Mouse (Mus musculus): ENCODE data around the gene Pdzd9. TPM values are rescaled to one million over a fixed set of nuclear protein-coding genes. Genes with fewer than 3 reads are reported as not detected.
"Not testable (repeated sequence)": the region's sequence is repeated elsewhere in the genome, so short reads cannot be mapped to it uniquely, and the experiment has no call there.

The Pdzd9 gene
- polyA plus RNA-seq (2016; fragmentation: Nextera tagmentation; extraction: Ambion mirVana) = 0.21 and 0.38 TPM in 2 replicates

DNA sequence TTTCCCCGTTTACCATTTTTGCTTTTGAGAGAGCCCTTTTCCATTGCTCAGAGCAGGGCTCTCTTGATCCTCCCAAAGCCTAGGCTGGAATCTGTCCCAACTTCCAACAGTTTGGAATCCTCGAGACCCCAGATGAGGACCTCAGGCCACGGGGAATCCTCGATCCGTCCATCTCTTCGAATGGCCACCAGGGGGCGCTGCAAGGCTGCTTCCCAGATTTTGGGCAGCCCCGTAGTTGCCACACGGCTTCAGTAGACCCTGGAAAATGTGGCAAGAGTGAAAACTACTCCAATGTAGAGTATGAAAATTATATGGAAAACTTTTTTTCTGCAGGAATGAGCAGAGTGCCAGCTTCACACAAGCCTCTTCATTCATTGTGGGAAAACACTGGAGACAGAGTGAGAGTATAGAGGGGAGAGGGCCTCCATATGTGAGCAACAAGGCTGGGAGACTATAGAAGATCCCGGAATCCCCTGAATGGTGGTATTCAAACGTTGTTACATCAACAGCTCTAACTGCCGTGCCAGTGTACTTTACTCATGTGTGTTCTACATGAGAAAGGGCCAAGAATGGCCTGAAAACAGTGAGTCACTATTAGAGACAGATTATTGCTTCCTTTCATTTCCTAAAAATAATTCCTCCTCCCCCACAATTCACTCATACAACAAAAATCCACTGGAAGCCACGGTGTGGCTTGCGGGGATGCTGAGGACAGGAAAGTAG is at the start of gene Pdzd9:
TSS of gene Pdzd9 (minus strand) at position 191 of the 723 bp plus-strand sequence.
- WGBS = 27% methylated on average over 14 of the region's 14 CpGs
- Histone ChIP-seq H3K27me3 (ENCODE audit: poor library complexity, severe bottlenecking) (no peaks in the 10 kb centered on the region), H3K4me3 (no peak within 1 kb of the TSS), H3K4me1 (no peaks in the 10 kb centered on the region), H3K36me3 (replicated peaks) (no peaks in the 10 kb centered on the region), H3K9me3 (no peaks in the 10 kb centered on the region), H3K27ac (no peak within 1 kb of the TSS)
- peak; percentile 82 for DNase-seq (ENCODE audit: extremely low spot score, low spot score)

DNA sequence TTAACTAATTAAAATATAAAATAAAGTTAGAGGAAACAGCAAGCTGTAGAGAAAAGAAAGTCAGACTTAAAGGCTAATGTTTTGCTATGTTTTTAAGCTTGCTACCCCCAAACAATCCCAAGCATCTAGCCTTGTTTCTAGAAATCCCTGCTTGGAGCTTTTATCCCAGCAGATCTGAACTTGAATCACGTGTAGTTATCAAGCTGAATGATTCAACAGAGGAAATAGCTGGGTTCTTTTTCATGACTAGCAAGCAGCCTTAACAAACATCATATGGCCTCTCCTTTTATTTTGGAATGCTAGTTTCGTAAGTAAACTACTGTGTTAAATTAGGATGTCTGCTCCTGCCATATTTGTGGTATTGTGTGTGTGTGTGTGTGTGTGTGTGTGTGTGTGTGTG is 47.1 kb upstream of the Pdzd9 start:
- H3K27ac ChIP-seq = no peak overlapping the region
- peaks cover 6% of the 10 kb centered on the region; the same call in 1 of the 2 replicates for H3K9me3 ChIP-seq
- no peak overlapping the region for H3K4me3 ChIP-seq
- H3K36me3 ChIP-seq (replicated peaks) = peaks cover 27% of the 10 kb centered on the region
- WGBS = 86% methylated on average over 2 of the region's 2 CpGs
- peaks cover 6% of the 10 kb centered on the region for H3K4me1 ChIP-seq
- H3K27me3 ChIP-seq (ENCODE audit: poor library complexity, severe bottlenecking) = no peaks in the 10 kb centered on the region
- no peak for DNase-seq (ENCODE audit: extremely low spot score, low spot score)

DNA sequence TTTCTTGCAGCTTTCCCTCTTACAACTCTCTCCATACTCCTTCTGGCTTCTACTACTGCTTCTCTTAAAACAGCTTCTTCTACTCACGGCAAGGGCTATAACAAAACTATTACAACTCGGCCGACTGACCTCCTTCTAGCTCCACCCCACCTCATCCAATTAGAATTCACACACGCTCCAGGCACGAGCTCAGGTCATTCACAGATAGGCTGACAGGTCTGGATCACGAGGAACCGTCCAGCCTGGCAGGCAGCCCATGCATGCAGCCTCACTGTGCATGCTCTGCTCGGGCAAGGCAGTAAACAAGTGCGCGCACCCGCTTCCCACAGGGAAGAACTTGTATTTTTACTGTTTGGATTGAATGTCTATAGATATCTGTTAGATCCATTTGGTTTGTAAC is 43.8 kb upstream of the Pdzd9 start:
- H3K9me3 ChIP-seq; DNase-seq (ENCODE audit: extremely low spot score, low spot score); H3K27ac ChIP-seq; H3K4me3 ChIP-seq; H3K4me1 ChIP-seq; H3K27me3 ChIP-seq (ENCODE audit: poor library complexity, severe bottlenecking): not testable (repeated sequence)
- peaks cover 16% of the 10 kb centered on the region for H3K36me3 ChIP-seq (replicated peaks)
- 89% methylated on average over 11 of the region's 11 CpGs for WGBS

DNA sequence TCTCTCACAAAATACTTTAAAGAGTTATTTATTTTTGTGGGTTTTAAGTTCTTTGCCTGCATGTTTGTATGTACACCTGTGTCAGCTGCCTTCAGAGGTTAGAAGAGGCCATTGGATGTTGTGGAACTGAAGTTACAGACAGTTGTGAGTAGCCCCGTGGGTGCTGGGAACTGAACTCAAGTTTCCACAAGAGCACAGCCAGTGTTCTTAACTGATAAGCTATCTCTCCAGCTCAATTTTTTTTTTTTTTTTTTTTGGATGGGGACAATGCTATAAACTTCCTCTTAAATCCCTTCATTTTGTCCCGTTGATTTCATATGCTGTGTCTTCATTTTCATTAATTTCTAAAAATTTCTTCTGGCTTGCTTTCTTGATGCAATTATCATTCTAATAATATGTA is 43.1 kb upstream of the Pdzd9 start:
- H3K36me3 ChIP-seq (replicated peaks) = peaks cover 16% of the 10 kb centered on the region
- no peak for DNase-seq (ENCODE audit: extremely low spot score, low spot score)
- 91% methylated on average over 2 of the region's 2 CpGs for WGBS
- no peaks in the 10 kb centered on the region for H3K27me3 ChIP-seq (ENCODE audit: poor library complexity, severe bottlenecking)
- peaks cover 5% of the 10 kb centered on the region; the same call in 1 of the 2 replicates for H3K4me1 ChIP-seq
- H3K9me3 ChIP-seq = peaks cover 6% of the 10 kb centered on the region; the same call in 1 of the 2 replicates
- no peak overlapping the region for H3K27ac ChIP-seq
- no peak overlapping the region for H3K4me3 ChIP-seq

DNA sequence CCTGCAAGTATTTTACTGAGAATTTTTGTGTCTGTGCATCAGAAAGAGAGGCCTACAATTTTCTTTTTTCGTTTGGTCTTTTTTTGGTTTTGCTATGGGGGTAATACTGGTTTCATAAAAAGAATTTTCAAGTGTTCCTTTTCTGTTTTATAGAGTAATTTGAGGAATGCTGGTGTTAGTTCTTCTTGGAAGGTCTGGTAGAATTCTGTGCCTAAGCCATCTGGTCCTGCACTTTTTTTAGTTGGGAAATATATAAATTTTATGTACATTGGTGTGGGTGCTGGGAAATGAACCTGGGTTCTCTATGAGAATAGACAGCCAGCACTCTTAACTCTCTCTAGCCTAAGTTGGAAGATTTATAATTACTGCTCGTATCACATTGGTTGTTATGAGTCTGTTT is 41.9 kb upstream of the Pdzd9 start:
- DNase-seq (ENCODE audit: extremely low spot score, low spot score) = no peak
- peaks cover 6% of the 10 kb centered on the region; the same call in 1 of the 2 replicates for H3K9me3 ChIP-seq
- no peak overlapping the region for H3K27ac ChIP-seq
- H3K4me3 ChIP-seq = no peak overlapping the region
- peaks cover 16% of the 10 kb centered on the region for H3K36me3 ChIP-seq (replicated peaks)
- 91% methylated on average over 2 of the region's 2 CpGs for WGBS
- no peaks in the 10 kb centered on the region for H3K27me3 ChIP-seq (ENCODE audit: poor library complexity, severe bottlenecking)
- H3K4me1 ChIP-seq = no peaks in the 10 kb centered on the region

DNA sequence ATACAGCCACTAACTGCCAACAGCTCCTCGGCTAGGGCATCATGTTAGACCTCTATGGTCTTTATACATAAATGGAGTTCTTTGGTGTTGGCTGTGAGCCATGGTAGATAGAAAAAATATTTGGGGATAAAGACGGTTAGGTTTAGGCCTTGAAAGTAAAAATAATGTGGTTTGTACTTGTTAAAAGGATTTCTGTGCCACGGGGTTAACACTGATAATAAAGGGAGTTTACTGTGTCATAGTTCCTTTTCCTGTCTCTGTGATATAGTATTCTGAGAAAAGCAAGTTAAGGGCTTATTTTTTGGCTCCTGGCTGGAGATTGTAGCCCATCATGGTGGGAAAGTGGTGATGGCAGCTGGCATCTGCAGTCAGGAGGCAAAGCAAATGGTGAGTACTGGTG is 33.7 kb upstream of the Pdzd9 start:
- DNase-seq (ENCODE audit: extremely low spot score, low spot score) = no peak
- H3K4me1 ChIP-seq = peaks cover 3% of the 10 kb centered on the region; the same call in 1 of the 2 replicates

DNA sequence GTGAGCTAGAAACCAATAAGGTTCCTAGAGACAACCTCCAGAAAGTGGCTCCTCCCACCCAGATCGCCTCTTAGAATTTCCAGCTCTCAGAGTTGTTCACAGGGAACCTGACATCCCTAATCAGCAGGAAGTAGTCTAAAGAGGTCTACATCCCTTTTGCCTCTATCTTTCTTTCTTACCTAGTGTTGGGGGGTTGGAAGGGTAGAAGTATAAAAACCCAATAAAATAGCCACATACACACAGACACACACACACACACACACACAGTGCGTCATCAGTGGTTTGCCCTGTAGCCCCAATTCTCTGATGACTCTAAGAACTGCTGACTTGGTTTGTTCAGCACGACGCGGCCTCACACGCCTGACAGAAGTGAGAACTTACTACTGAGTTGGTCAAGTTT is 29.4 kb upstream of the Pdzd9 start:
- Histone ChIP-seq H3K9me3 (no peaks in the 10 kb centered on the region), H3K4me1 (peaks cover 16% of the 10 kb centered on the region), H3K4me3 (no peak overlapping the region), H3K27ac (no peak overlapping the region), H3K36me3 (replicated peaks) (peaks cover 10% of the 10 kb centered on the region), H3K27me3 (ENCODE audit: poor library complexity, severe bottlenecking) (no peaks in the 10 kb centered on the region)
- 93% methylated on average over 6 of the region's 6 CpGs for WGBS
- peak; percentile 5 for DNase-seq (ENCODE audit: extremely low spot score, low spot score)

More for the DNA sequence above, 33.7 kb upstream of the Pdzd9 start:
- 89% methylated on average over 3 of the region's 3 CpGs for WGBS
- H3K9me3 ChIP-seq = no peaks in the 10 kb centered on the region
- no peak overlapping the region for H3K27ac ChIP-seq
- no peak overlapping the region for H3K4me3 ChIP-seq
- H3K36me3 ChIP-seq (replicated peaks) = no peaks in the 10 kb centered on the region
- no peaks in the 10 kb centered on the region for H3K27me3 ChIP-seq (ENCODE audit: poor library complexity, severe bottlenecking)

DNA sequence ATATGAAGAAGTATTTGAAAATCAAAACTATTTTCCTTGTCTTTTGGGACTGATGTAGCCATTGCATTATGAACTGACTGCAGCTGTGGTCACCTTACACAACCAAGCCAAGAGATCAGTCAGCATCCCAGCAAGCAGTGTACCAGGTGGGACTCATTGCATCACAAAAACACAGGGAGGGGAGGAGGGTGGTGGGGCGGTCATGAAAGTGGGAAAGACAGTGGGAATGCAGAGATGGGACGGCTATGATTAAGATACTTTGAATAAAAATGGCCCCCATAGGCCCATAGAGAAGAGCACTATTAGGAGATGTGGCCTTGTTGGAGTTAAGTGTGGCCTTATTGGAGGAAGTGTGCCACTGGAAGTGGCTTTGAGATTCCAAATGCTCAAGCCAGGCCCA is 26.2 kb upstream of the Pdzd9 start:
- WGBS = 92% methylated on average over 2 of the region's 2 CpGs
- H3K4me3 ChIP-seq = no peak overlapping the region
- peaks cover 20% of the 10 kb centered on the region for H3K36me3 ChIP-seq (replicated peaks)
- H3K27ac ChIP-seq = no peak overlapping the region
- no peaks in the 10 kb centered on the region for H3K9me3 ChIP-seq
- no peak for DNase-seq (ENCODE audit: extremely low spot score, low spot score)
- H3K27me3 ChIP-seq (ENCODE audit: poor library complexity, severe bottlenecking) = no peaks in the 10 kb centered on the region
- peaks cover 16% of the 10 kb centered on the region for H3K4me1 ChIP-seq

DNA sequence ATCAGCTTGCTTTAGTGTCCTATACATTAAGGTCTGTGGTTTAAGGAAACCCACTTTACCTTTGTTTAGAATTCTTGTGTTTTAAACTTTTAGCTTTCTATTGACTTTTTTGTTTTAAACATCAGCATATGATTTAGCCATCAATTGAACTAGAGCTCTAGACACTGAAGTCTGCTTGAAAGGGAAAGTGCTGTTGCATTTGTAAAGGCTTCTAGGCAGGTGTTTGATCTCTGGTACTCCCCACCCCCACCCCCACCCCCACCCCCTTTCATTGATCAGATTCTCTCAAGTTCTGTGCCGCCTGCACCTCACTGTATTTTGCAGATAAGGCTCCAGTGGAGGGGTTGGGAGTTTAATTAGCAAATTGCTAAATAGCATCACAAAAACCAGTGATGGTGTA is 25.5 kb upstream of the Pdzd9 start:
- 62% methylated on average over 1 of the region's 1 CpGs for WGBS
- H3K27me3 ChIP-seq (ENCODE audit: poor library complexity, severe bottlenecking) = no peaks in the 10 kb centered on the region
- H3K36me3 ChIP-seq (replicated peaks) = peaks cover 27% of the 10 kb centered on the region
- no peak overlapping the region for H3K27ac ChIP-seq
- no peak for DNase-seq (ENCODE audit: extremely low spot score, low spot score)
- H3K4me3 ChIP-seq = no peak overlapping the region
- peaks cover 16% of the 10 kb centered on the region for H3K4me1 ChIP-seq
- H3K9me3 ChIP-seq = no peaks in the 10 kb centered on the region

DNA sequence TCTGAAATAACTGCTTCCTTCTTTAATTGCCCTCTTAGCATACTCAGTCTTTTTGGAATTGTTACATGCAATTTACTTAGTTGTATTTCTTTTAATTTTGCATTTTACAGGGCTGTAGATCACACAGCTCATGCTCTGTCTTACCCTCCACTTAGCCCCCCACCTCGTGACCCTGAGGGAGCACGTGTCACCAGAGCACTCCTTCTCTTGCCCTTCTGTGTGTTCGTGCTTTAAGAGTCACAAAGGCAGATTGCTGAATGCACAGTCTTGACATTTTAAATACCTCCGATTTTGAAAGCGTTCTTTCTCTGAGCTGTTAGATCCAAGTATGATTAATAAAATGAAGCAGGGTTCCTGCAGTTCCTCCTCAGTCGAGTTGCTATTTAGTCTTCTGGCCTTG is 25.1 kb upstream of the Pdzd9 start:
- no peak for DNase-seq (ENCODE audit: extremely low spot score, low spot score)
- H3K27me3 ChIP-seq (ENCODE audit: poor library complexity, severe bottlenecking) = no peaks in the 10 kb centered on the region

DNA sequence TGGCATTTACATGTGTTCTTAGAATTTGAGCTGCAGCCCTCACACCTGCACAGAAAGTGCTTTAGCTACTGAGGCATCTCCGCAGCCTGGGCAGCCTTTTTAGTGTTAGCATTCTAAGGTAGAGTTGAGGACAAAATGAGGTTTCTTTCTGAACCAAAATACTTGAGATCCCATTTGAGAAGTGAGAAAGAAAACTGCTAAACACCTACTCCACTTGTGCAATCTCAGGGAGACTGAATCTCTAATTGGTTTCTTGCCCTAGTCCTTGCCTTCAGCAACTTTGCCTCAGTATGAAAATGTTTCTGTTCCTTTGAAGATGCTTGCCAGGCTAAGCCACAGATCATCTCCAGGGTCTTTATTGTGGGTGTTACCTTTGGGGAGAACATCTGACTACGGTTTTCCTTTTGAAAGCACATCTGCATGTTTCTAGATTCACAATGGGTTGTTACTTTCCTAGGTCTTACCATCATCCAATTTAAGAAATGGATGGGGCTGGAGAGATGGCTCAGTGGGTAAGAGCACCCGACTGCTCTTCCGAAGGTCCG is 23.8 kb upstream of the Pdzd9 start:
- 93% methylated on average over 5 of the region's 5 CpGs for WGBS
- no peaks in the 10 kb centered on the region for H3K27me3 ChIP-seq (ENCODE audit: poor library complexity, severe bottlenecking)
- DNase-seq (ENCODE audit: extremely low spot score, low spot score) = no peak

More for the DNA sequence above, 25.1 kb upstream of the Pdzd9 start:
- no peaks in the 10 kb centered on the region for H3K9me3 ChIP-seq
- H3K27ac ChIP-seq = no peak overlapping the region
- 42% methylated on average over 6 of the region's 6 CpGs for WGBS
- peaks cover 16% of the 10 kb centered on the region for H3K4me1 ChIP-seq
- peaks cover 32% of the 10 kb centered on the region for H3K36me3 ChIP-seq (replicated peaks)
- no peak overlapping the region for H3K4me3 ChIP-seq

DNA sequence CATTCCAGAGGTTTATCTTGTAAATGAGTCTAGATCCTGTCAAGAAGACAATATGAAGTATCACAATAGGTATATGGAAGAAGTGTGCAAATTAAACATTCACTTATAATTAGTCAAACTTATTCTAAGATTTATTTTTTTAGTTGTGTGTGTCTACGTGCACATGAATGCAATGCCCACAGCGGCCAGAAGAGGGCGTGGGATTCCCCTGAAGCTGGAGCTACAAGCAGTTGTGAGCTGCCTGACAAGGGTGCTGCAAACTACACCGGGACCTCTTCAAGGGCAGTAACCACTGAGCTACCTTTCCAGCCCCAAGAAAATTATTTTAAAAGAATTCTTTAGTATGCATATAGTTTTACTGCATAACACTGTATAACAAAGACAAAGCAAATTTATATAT is 20.5 kb upstream of the Pdzd9 start:
- Histone ChIP-seq H3K4me3 (no peak overlapping the region), H3K36me3 (replicated peaks) (peaks cover 24% of the 10 kb centered on the region), H3K27ac (no peak overlapping the region), H3K4me1 (peaks cover 10% of the 10 kb centered on the region), H3K27me3 (ENCODE audit: poor library complexity, severe bottlenecking) (no peaks in the 10 kb centered on the region), H3K9me3 (no peaks in the 10 kb centered on the region)
- no peak for DNase-seq (ENCODE audit: extremely low spot score, low spot score)
- WGBS = 70% methylated on average over 4 of the region's 4 CpGs

More for the DNA sequence above, 23.8 kb upstream of the Pdzd9 start:
- Histone ChIP-seq H3K4me3 (no peak overlapping the region), H3K9me3 (no peaks in the 10 kb centered on the region), H3K4me1 (peaks cover 13% of the 10 kb centered on the region), H3K36me3 (replicated peaks) (peaks cover 35% of the 10 kb centered on the region), H3K27ac (no peak overlapping the region)

DNA sequence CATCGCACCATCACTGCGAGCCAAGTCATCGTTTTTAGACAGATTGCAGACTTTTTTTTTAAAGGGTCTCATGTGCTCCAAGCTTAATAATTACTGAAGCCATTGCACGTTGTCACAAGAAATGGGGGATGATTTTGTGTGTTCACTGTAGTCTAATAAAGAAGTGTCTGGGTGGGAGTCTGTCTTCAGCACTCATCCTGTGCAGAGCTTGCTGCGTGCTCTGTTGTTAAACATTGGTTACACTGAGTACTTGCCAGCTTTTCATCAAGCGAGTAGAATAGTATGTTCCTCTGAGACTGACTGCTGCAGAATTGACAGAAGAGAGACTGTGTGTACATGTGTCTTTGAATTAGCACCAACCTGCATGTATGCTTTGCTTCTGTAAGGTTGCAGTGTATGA is 15.1 kb upstream of the Pdzd9 start:
- Histone ChIP-seq H3K4me3 (no peak overlapping the region), H3K27me3 (ENCODE audit: poor library complexity, severe bottlenecking) (no peaks in the 10 kb centered on the region), H3K36me3 (replicated peaks) (peaks cover 3% of the 10 kb centered on the region), H3K4me1 (peaks cover 3% of the 10 kb centered on the region), H3K9me3 (no peaks in the 10 kb centered on the region), H3K27ac (no peak overlapping the region)
- 91% methylated on average over 6 of the region's 6 CpGs for WGBS
- no peak for DNase-seq (ENCODE audit: extremely low spot score, low spot score)

Measured in forebrain, embryonic 10.5 days (tissue).